Mouse (Mus musculus) midbrain, embryonic 11.5 days (tissue): ENCODE data around the gene Sgms2. TPM values are rescaled to one million over a fixed set of nuclear protein-coding genes. Genes with fewer than 3 reads are reported as not detected.

Experiments used
- ATAC-seq: fragments of 200-750 bp; cut with Nextera tagmentation; 2 replicates; pipeline ENCODE4 v1.8.0; 2017; ENCODE audit warnings: moderate TSS enrichment, moderate library complexity; ENCODE audit not compliant: low FRiP score
- DNase-seq: peaks from one replicate; pipeline ENCODE4 v3.0.0; 2015; ENCODE audit warnings: low spot score; ENCODE audit errors: missing footprints
- H3K27ac ChIP-seq: fragments of 300-500 bp; sonication (generic); 2 replicates; pipeline ENCODE4 v1.5.1; 2014; ENCODE audit warnings: low read depth, low read length
- H3K27me3 ChIP-seq: fragments of 300-500 bp; sonication (generic); 2 replicates; pipeline ENCODE4 v1.6.1; 2014; ENCODE audit warnings: mild to moderate bottlenecking, low read length, moderate library complexity, mixed read lengths; ENCODE audit not compliant: control insufficient read depth, insufficient read depth
- H3K36me3 ChIP-seq: fragments of 300-500 bp; sonication (generic); 2 replicates; pipeline ENCODE4 v1.6.1; 2014; ENCODE audit warnings: mild to moderate bottlenecking, low read length, moderate library complexity, mixed read lengths; ENCODE audit not compliant: control insufficient read depth, insufficient read depth
- H3K4me1 ChIP-seq: fragments of 300-500 bp; sonication (generic); 2 replicates; pipeline ENCODE4 v1.6.1; 2014; ENCODE audit warnings: low read length; ENCODE audit not compliant: control insufficient read depth, insufficient read depth
- H3K4me2 ChIP-seq: fragments of 300-500 bp; sonication (generic); 2 replicates; pipeline ENCODE4 v1.6.1; 2014; ENCODE audit warnings: mild to moderate bottlenecking, moderate library complexity
- H3K4me3 ChIP-seq: fragments of 300-500 bp; sonication (generic); 2 replicates; pipeline ENCODE4 v1.5.1; 2014; ENCODE audit warnings: low read depth, low read length
- H3K9ac ChIP-seq: fragments of 300-500 bp; sonication (generic); 2 replicates; pipeline ENCODE4 v1.6.1; 2014; ENCODE audit warnings: low read length
- H3K9me3 ChIP-seq: fragments of 300-500 bp; sonication (generic); 2 replicates; pipeline ENCODE4 v1.6.1; 2016; ENCODE audit warnings: low read length; ENCODE audit not compliant: control insufficient read depth
- WGBS: fragments of 180-500 bp; shearing (Covaris S2); extraction: QIAGEN DNeasy Blood & Tissue Kit; methylation state at CpG from one replicate; pipeline ENCODE4 v1.1.7; 2014; 5-methylcytosine and 5-hydroxymethylcytosine counted together
- polyA plus RNA-seq: library from polyadenylated mRNA; unstranded; fragments of >200 nt; fragmentation: Nextera tagmentation; extraction: Ambion mirVana; gene quantifications from 2 replicates; pipeline ENCODE4 v1.2.1, GENCODE M21; 2014

Sgms2 gene
- polyA plus RNA-seq, 1 experiment from 2014 or later: 0.70 TPM

GRCm38 (mm10) chr3:131511616-131512015, 20.4 kb upstream of the Sgms2 start:
- H3K4me2 ChIP-seq: no peak overlapping the region
- H3K27me3 ChIP-seq: no peaks in the 10 kb centered on the region
- DNase-seq: peak; percentile 60
- no peak for ATAC-seq
- no peak overlapping the region for H3K9ac ChIP-seq
- H3K27ac ChIP-seq: no peak overlapping the region
- no peaks in the 10 kb centered on the region for H3K36me3 ChIP-seq
- H3K4me1 ChIP-seq: no peaks in the 10 kb centered on the region
- no peak overlapping the region for H3K4me3 ChIP-seq
- 68% methylated on average over 8 of the region's 8 CpGs for WGBS
- no peaks in the 10 kb centered on the region for H3K9me3 ChIP-seq

GRCm38 (mm10) chr3:131508024-131508423, 16.8 kb upstream of the Sgms2 start:
- no peak overlapping the region for H3K4me2 ChIP-seq
- H3K27ac ChIP-seq: no peak overlapping the region
- H3K36me3 ChIP-seq: no peaks in the 10 kb centered on the region
- WGBS: 82% methylated on average over 2 of the region's 2 CpGs
- no peaks in the 10 kb centered on the region for H3K27me3 ChIP-seq
- H3K9me3 ChIP-seq: no peaks in the 10 kb centered on the region
- H3K9ac ChIP-seq: no peak overlapping the region
- DNase-seq (peak; percentile 65), ATAC-seq (no peak)
- H3K4me3 ChIP-seq: no peak overlapping the region
- no peaks in the 10 kb centered on the region for H3K4me1 ChIP-seq

- H3K9me3 ChIP-seq: no peaks in the 10 kb centered on the region
- H3K4me2 ChIP-seq: no peak overlapping the region
- no peak overlapping the region for H3K27ac ChIP-seq
- no peaks in the 10 kb centered on the region for H3K36me3 ChIP-seq
- no peak overlapping the region for H3K4me3 ChIP-seq
- no peak overlapping the region for H3K9ac ChIP-seq
- WGBS: 84% methylated on average over 14 of the region's 14 CpGs
- no peaks in the 10 kb centered on the region for H3K27me3 ChIP-seq
- peak; percentile 44 for DNase-seq
- ATAC-seq: no peak
- no peaks in the 10 kb centered on the region for H3K4me1 ChIP-seq
Observed at GRCm38 (mm10) chr3:131504595-131505223, 13.5 kb upstream of the Sgms2 start.

- H3K4me1 ChIP-seq: no peaks in the 10 kb centered on the region
- H3K4me3 ChIP-seq: no peak overlapping the region
- no peak for ATAC-seq
- H3K27ac ChIP-seq: no peak overlapping the region
- DNase-seq: peak; percentile 75
- H3K9ac ChIP-seq: no peak overlapping the region
- 62% methylated on average over 10 of the region's 10 CpGs for WGBS
- no peak overlapping the region for H3K4me2 ChIP-seq
- no peaks in the 10 kb centered on the region for H3K27me3 ChIP-seq
- no peaks in the 10 kb centered on the region for H3K36me3 ChIP-seq
- H3K9me3 ChIP-seq: no peaks in the 10 kb centered on the region
Observed at GRCm38 (mm10) chr3:131501677-131502370, 10.6 kb upstream of the Sgms2 start.

- no peak overlapping the region for H3K9ac ChIP-seq
- no peaks in the 10 kb centered on the region for H3K27me3 ChIP-seq
- 86% methylated on average over 6 of the region's 6 CpGs for WGBS
- H3K4me3 ChIP-seq: no peak overlapping the region
- DNase-seq: peak; percentile 14
- H3K4me1 ChIP-seq: no peaks in the 10 kb centered on the region
- H3K4me2 ChIP-seq: no peak overlapping the region
- ATAC-seq: no peak
- no peak overlapping the region for H3K27ac ChIP-seq
- no peaks in the 10 kb centered on the region for H3K9me3 ChIP-seq
- no peaks in the 10 kb centered on the region for H3K36me3 ChIP-seq
Observed at GRCm38 (mm10) chr3:131499651-131500050, 8.4 kb upstream of the Sgms2 start.

GRCm38 (mm10) chr3:131496506-131497122, 5.4 kb upstream of the Sgms2 start:
- 62% methylated on average over 10 of the region's 10 CpGs for WGBS
- no peak for ATAC-seq

GRCm38 (mm10) chr3:131495076-131495475, 3.9 kb upstream of the Sgms2 start:
- 92% methylated on average over 1 of the region's 1 CpGs for WGBS
- H3K9ac ChIP-seq: no peak overlapping the region
- no peak for ATAC-seq
- H3K27ac ChIP-seq: no peak overlapping the region
- peaks cover 4% of the 10 kb centered on the region for H3K4me1 ChIP-seq
- peaks cover 14% of the 10 kb centered on the region for H3K27me3 ChIP-seq
- no peaks in the 10 kb centered on the region for H3K36me3 ChIP-seq
- no peaks in the 10 kb centered on the region for H3K9me3 ChIP-seq
- H3K4me3 ChIP-seq: no peak overlapping the region
- H3K4me2 ChIP-seq: no peak overlapping the region
- no peak for DNase-seq

More at GRCm38 (mm10) chr3:131496506-131497122, 5.4 kb upstream of the Sgms2 start:
- DNase-seq: peak; percentile 35
- Histone ChIP-seq H3K9me3 (no peaks in the 10 kb centered on the region), H3K27ac (no peak overlapping the region), H3K4me1 (no peaks in the 10 kb centered on the region), H3K36me3 (no peaks in the 10 kb centered on the region), H3K9ac (no peak overlapping the region), H3K4me2 (no peak overlapping the region), H3K27me3 (peaks cover 6% of the 10 kb centered on the region; the same call in 1 of the 2 replicates), H3K4me3 (no peak overlapping the region)

- Histone ChIP-seq H3K27ac (no peak overlapping the region), H3K4me3 (no peak overlapping the region), H3K9me3 (no peaks in the 10 kb centered on the region), H3K4me1 (peaks cover 8% of the 10 kb centered on the region), H3K27me3 (peaks cover 29% of the 10 kb centered on the region), H3K36me3 (no peaks in the 10 kb centered on the region), H3K9ac (no peak overlapping the region), H3K4me2 (no peak overlapping the region)
- WGBS: 68% methylated on average over 6 of the region's 6 CpGs
- DNase-seq (peak; percentile 44), ATAC-seq (no peak)
Observed at GRCm38 (mm10) chr3:131493194-131493593, 2.0 kb upstream of the Sgms2 start.

- Histone ChIP-seq H3K4me3 (no peak overlapping the region), H3K36me3 (no peaks in the 10 kb centered on the region), H3K27me3 (peaks cover 30% of the 10 kb centered on the region), H3K4me2 (no peak overlapping the region), H3K27ac (no peak overlapping the region), H3K9ac (no peak overlapping the region), H3K4me1 (peaks cover 8% of the 10 kb centered on the region), H3K9me3 (no peaks in the 10 kb centered on the region)
- peak; percentile 60 for DNase-seq
- 94% methylated on average over 7 of the region's 7 CpGs for WGBS
- no peak for ATAC-seq
Observed at GRCm38 (mm10) chr3:131491980-131492379, 769 bp upstream of the Sgms2 start.
